Mouse (Mus musculus) stomach, postnatal 0 days (tissue): ENCODE data around the gene 1700030J22Rik. TPM values are rescaled to one million over a fixed set of nuclear protein-coding genes. Genes with fewer than 3 reads are reported as not detected.

Experiments
- ATAC-seq: fragments of 200-750 bp; cut with Nextera tagmentation; 2 replicates; pipeline ENCODE4 v1.8.0; 2017; ENCODE audit not compliant: low FRiP score, low TSS enrichment
- DNase-seq: peaks from one replicate; pipeline ENCODE4 v3.0.0-alpha.2; 2016; ENCODE audit warnings: low spot score
- H3K27ac ChIP-seq: fragments of 300-500 bp; sonication (generic); replicated peaks from 2 replicates; pipeline ENCODE4 v1.5.1; 2014; ENCODE audit warnings: mild to moderate bottlenecking, control low read depth
- H3K27me3 ChIP-seq: fragments of 300-500 bp; sonication (generic); 2 replicates; pipeline ENCODE4 v1.6.1; 2014; ENCODE audit warnings: low read length; ENCODE audit not compliant: control insufficient read depth, insufficient read depth
- H3K36me3 ChIP-seq: fragments of 300-500 bp; sonication (generic); 2 replicates; pipeline ENCODE4 v1.6.1; 2014; ENCODE audit warnings: low read length, mixed read lengths; ENCODE audit not compliant: control insufficient read depth, insufficient read depth
- H3K4me1 ChIP-seq: fragments of 300-500 bp; sonication (generic); replicated peaks from 2 replicates; pipeline ENCODE4 v1.6.1; 2014; ENCODE audit warnings: antibody characterized with exemption; ENCODE audit not compliant: control insufficient read depth, insufficient read depth
- H3K4me2 ChIP-seq: fragments of 300-500 bp; sonication (generic); replicated peaks from 2 replicates; pipeline ENCODE4 v1.6.1; 2014; ENCODE audit warnings: low read depth, mild to moderate bottlenecking, control low read depth, moderate library complexity
- H3K4me3 ChIP-seq: fragments of 300-500 bp; sonication (generic); 2 replicates; pipeline ENCODE4 v1.5.1; 2014; ENCODE audit warnings: low read depth, low read length, control low read depth
- H3K9ac ChIP-seq: fragments of 300-500 bp; sonication (generic); 2 replicates; pipeline ENCODE4 v1.6.1; 2014; ENCODE audit warnings: mild to moderate bottlenecking, low read length, control low read depth, mixed read lengths
- H3K9me3 ChIP-seq: fragments of 300-500 bp; sonication (generic); 2 replicates; pipeline ENCODE4 v1.6.1; 2016; ENCODE audit warnings: low read length; ENCODE audit not compliant: control insufficient read depth
- CTCF ChIP-seq: IDR thresholded peaks from 2 replicates; pipeline ENCODE4 v1.5.1; 2016; ENCODE audit warnings: antibody characterized with exemption, low read depth, mild to moderate bottlenecking, moderate library complexity
- EP300 ChIP-seq: optimal IDR thresholded peaks from 2 replicates; pipeline ENCODE3; 2016; ENCODE audit warnings: antibody characterized with exemption
- WGBS: fragments of 180-500 bp; shearing (Covaris S2); extraction: QIAGEN DNeasy Blood & Tissue Kit; methylation state at CpG from one replicate; pipeline ENCODE4 v1.1.7; 2014; 5-methylcytosine and 5-hydroxymethylcytosine counted together
- polyA plus RNA-seq: library from polyadenylated mRNA; unstranded; fragments of >200 nt; fragmentation: Nextera tagmentation; extraction: Ambion mirVana; gene quantifications from 2 replicates; pipeline ENCODE4 v1.2.1, GENCODE M21; 2015

The 1700030J22Rik gene
- polyA plus RNA-seq, 1 experiment from 2014 or later = 0.45 TPM

DNA sequence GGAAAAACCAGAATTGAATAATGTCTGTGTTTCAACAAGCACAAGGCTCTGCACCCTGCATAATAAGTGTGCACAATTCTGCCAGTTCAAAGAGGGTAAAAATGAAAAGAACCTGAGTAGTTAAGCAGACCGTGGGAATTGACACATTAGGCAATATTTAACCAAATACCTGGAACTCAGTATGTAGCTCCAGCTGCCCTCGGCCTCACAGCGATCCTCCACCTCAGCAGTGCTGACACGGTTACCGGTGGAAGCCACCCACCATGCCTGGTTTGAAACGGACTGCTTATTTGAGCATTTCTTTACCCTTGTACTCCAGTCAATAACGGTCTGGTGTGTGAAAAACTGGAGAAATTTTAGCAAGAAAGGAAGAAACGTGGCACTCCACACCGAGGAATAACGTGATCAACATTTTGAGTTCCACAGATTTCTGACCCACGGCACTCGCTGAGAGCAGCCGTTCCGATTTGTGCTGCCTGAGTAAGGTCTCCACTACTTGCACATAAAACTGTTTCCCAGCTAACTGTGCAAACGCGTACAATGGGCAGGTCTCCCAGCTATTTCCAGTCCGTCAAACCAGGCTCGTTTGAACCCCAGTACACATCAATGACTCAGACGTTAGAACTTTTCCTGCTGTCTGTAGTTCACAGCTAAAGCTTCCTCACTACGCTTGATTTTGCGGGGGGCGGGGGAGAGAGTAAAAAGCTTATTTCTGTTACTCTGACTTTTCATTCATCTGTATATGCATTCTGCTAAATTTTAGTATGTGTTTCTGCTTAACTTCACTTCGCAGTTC, 13.6 kb upstream of the 1700030J22Rik start:
- peaks cover 2% of the 10 kb centered on the region; the same call in 1 of the 2 replicates for H3K36me3 ChIP-seq
- no peaks in the 10 kb centered on the region for H3K4me1 ChIP-seq
- H3K4me3 ChIP-seq = peak overlapping the region; percentile 65
- 6% methylated on average over 23 of the region's 23 CpGs for WGBS
- no peaks in the 10 kb centered on the region for H3K27me3 ChIP-seq
- H3K9me3 ChIP-seq = no peaks in the 10 kb centered on the region
- TF ChIP-seq CTCF = no peak
- no peak for TF ChIP-seq EP300
- no peak for ATAC-seq
- peak overlapping the region; percentile 56 for H3K27ac ChIP-seq
- H3K4me2 ChIP-seq = peak overlapping the region; percentile 66
- DNase-seq = peak; percentile 48
- H3K9ac ChIP-seq = peak overlapping the region; percentile 54

DNA sequence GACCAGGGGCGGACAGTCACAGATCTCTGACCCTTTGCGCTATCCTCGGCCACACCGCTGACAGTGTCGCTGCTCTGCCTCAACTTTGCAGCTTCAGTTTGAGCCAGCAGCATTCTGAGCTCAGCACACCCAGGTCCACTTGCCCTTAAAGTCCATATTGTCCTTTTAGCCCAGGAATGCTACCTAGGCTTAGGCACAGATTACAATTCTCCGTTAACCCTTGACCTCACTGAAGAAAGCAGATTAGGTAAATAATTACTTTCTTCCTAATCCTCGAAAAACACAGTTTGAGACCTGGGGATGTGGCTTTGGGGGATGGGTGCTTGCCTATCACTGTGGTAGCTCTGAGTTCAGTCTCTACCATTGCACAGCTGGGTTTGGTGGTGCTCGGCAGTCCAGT, 12.5 kb upstream of the 1700030J22Rik start:
- H3K9me3 ChIP-seq = no peaks in the 10 kb centered on the region
- no peak for TF ChIP-seq EP300
- no peak for TF ChIP-seq CTCF
- no peak overlapping the region for H3K9ac ChIP-seq
- no peaks in the 10 kb centered on the region for H3K4me1 ChIP-seq
- H3K27ac ChIP-seq = no peak overlapping the region
- ATAC-seq (no peak), DNase-seq (no peak)
- H3K4me2 ChIP-seq = no peak overlapping the region
- WGBS = 75% methylated on average over 8 of the region's 8 CpGs
- H3K27me3 ChIP-seq = no peaks in the 10 kb centered on the region
- H3K4me3 ChIP-seq = no peak overlapping the region
- H3K36me3 ChIP-seq = peaks cover 2% of the 10 kb centered on the region; the same call in 1 of the 2 replicates

DNA sequence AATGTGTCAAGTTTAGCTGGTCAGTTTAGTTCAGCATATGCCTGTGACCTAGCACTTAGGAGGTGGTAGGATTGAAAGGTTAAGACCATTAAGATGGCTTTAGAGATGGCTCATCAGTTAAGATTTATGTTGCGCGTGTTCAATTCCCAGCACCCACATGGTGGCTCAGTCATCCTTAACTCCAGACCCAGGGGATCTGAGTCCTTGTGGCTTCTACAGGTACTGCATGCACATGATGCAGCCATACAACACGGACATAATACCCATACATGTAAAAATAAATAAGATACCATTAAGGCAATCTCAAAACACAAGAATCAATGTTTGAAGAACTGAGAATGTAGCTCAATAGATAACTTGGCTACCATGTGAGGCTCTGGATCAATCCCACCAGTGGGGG, 11.1 kb upstream of the 1700030J22Rik start:
- no peak for TF ChIP-seq EP300
- peak; percentile 27; the same call in 1 of the 2 replicates for TF ChIP-seq CTCF
- Histone ChIP-seq H3K27me3 (no peaks in the 10 kb centered on the region), H3K9me3 (no peaks in the 10 kb centered on the region), H3K27ac (no peak overlapping the region), H3K4me3 (no peak overlapping the region), H3K4me1 (no peaks in the 10 kb centered on the region), H3K36me3 (peaks cover 2% of the 10 kb centered on the region; the same call in 1 of the 2 replicates), H3K9ac (no peak overlapping the region), H3K4me2 (no peak overlapping the region)
- ATAC-seq (no peak), DNase-seq (no peak)
- 92% methylated on average over 3 of the region's 3 CpGs for WGBS

DNA sequence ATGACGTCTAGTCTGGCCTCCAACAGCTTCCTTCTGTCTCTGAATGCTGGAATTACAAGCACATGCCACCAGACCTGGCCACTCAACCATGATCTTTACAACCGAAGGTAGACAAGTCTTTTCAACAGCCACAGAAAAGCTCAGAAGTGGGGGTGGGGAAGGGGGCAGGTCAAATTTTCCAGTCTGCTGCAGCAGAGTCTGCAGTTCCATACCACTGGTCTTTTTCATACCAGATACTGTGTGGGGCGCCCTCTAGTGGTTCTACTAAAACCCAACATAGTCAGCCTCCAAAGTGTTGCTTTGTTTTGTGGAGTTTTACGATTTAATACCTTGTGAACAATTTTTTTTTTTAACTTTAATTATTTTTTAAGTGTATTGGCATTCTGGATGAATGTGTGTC, 1.4 kb upstream of the 1700030J22Rik start:
- peak; percentile 68 for DNase-seq
- peak; percentile 86 for TF ChIP-seq CTCF
- TF ChIP-seq EP300 = no peak
- ATAC-seq = no peak
- Histone ChIP-seq H3K27me3 (no peaks in the 10 kb centered on the region), H3K27ac (no peak overlapping the region), H3K36me3 (no peaks in the 10 kb centered on the region; the same call in 1 of the 2 replicates), H3K4me2 (no peak overlapping the region), H3K9me3 (no peaks in the 10 kb centered on the region), H3K4me1 (0 out of 2 replicates have a peak, but pooled peaks cover 2% of the 10 kb centered on the region), H3K9ac (no peak overlapping the region), H3K4me3 (no peak overlapping the region)
- 24% methylated on average over 4 of the region's 4 CpGs for WGBS

DNA sequence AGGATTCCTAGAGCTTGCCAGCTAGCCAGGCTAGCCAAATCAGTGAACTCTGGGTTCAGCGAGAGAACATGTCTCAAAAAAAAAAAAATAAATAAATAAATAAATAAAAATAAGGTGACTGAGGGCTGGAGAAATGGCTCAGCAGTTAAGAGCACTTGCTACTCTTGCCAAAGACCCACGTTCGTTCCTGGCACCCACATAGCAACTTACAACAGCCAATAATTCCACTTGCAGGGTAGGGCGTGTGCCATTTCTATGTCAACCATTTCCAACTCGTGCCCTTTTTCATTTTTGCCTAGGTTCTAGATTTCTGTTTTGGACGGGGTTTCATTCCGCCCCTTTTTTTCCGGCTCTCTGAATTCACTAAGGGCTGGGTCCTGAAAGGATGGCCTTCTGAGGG, 707 bp downstream of the 1700030J22Rik start:
- Histone ChIP-seq H3K9ac (no peak overlapping the region), H3K27me3 (no peaks in the 10 kb centered on the region), H3K9me3 (no peaks in the 10 kb centered on the region), H3K4me3 (peak overlapping the region; percentile 76), H3K27ac (no peak overlapping the region), H3K36me3 (no peaks in the 10 kb centered on the region), H3K4me2 (peak overlapping the region; percentile 86), H3K4me1 (0 out of 2 replicates have a peak, but pooled peaks cover 2% of the 10 kb centered on the region)
- DNase-seq (no peak), ATAC-seq (no peak)
- WGBS = 30% methylated on average over 8 of the region's 8 CpGs
- TF ChIP-seq EP300 (no peak), CTCF (no peak)

DNA sequence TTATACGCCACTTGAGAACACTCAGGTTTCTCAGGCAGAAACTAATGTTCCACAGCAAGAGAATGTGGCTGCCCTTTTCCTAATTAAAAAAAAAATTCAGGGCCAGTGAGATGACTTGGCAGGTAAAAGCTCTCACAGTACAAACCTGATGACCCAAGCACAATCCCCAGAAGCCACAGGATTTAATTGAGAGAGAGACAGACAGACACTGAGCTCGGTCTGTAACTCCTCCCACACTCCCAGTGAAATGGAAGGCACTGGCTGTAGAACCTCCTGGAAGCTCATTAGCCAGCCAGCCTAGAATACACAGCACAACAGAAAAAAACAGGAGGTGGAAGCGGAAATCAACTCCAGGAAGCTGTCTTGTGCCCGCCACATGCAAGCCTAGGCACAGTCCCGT, 3.2 kb downstream of the 1700030J22Rik start:
- DNase-seq (no peak), ATAC-seq (no peak)
- H3K4me1 ChIP-seq = 0 out of 2 replicates have a peak, but pooled peaks cover 2% of the 10 kb centered on the region
- no peaks in the 10 kb centered on the region for H3K9me3 ChIP-seq
- no peaks in the 10 kb centered on the region for H3K27me3 ChIP-seq
- TF ChIP-seq CTCF (no peak), EP300 (no peak)
- H3K36me3 ChIP-seq = no peaks in the 10 kb centered on the region
- no peak overlapping the region for H3K4me3 ChIP-seq
- no peak overlapping the region for H3K4me2 ChIP-seq
- whole genome bisulfite sequencing = 55% methylated on average over 5 of the region's 5 CpGs
- no peak overlapping the region for H3K9ac ChIP-seq
- H3K27ac ChIP-seq = no peak overlapping the region
